In genomic region chr6:128804823-128805640, GRCm38 (mm10) we compare ENCODE assay signal across 7 mouse cellular contexts. TPM values are rescaled to one million over a fixed set of nuclear protein-coding genes. Genes with fewer than 3 reads are reported as not detected.
DNase-seq lines count a peak whose midpoint lies in the region; ATAC-seq and TF ChIP-seq lines count a peak whose summit lies in the region.
"Not testable (repeated sequence)": the region's sequence is repeated elsewhere in the genome, so short reads cannot be mapped to it uniquely, and the experiment has no call there.

No protein-coding gene starts in this region.

- not testable (repeated sequence) for H3K36me3 ChIP-seq in hindbrain, embryonic 13.5 days; midbrain, embryonic 11.5 days (ENCODE audit: control insufficient read depth, insufficient read depth, low read length)

- not testable (repeated sequence) for H3K9me3 ChIP-seq in hindbrain, embryonic 13.5 days; midbrain, embryonic 11.5 days (ENCODE audit: control insufficient read depth, low read length)

- H3K27ac ChIP-seq in gastrocnemius, adult 2 months; midbrain, embryonic 11.5 days (ENCODE audit: low read depth, low read length): not testable (repeated sequence)
- H3K27ac ChIP-seq in hindbrain, embryonic 13.5 days: 0 out of 2 replicates have a peak overlapping the region, but pooled peaks have one; percentile 60

- ATAC-seq in hindbrain, embryonic 13.5 days (ENCODE audit: low FRiP score): peak; percentile 22; the same call in 1 of the 2 replicates
- peak; percentile 43; the same call in 1 of the 2 replicates for ATAC-seq in midbrain, embryonic 11.5 days (ENCODE audit: low FRiP score)

- peak; percentile 72 for DNase-seq in R1 (ENCODE audit: low read depth, low spot score)
- peak; percentile 51 to 80 for DNase-seq in cerebellum, postnatal 25 days
- DNase-seq in gastrocnemius, adult 2 months: peak; percentile 62
- DNase-seq in left cerebral cortex, postnatal 14 days (ENCODE audit: low spot score in 2 of 2): peak; percentile 56 to 67
- DNase-seq in midbrain, embryonic 11.5 days (ENCODE audit: low spot score, missing footprints): peak; percentile 93
- DNase-seq in skeletal muscle tissue, adult 2 months (ENCODE audit: low read depth, low spot score): peak; percentile 40

- intact Hi-C loops in gastrocnemius, adult 2 months (cut with DNase I); left cerebral cortex, postnatal 14 days (cut with DNase I): not testable (repeated sequence)

- peak; percentile 68 for TF ChIP-seq CTCF in gastrocnemius, adult 2 months (IDR thresholded peaks at IDR 0.05)

- not testable (repeated sequence) for H3K27me3 ChIP-seq in hindbrain, embryonic 13.5 days; midbrain, embryonic 11.5 days (ENCODE audit: control insufficient read depth, insufficient read depth, low read length)

- not testable (repeated sequence) for H3K4me1 ChIP-seq in hindbrain, embryonic 13.5 days (replicated peaks); midbrain, embryonic 11.5 days (ENCODE audit: control insufficient read depth, insufficient read depth, low read length)

- H3K4me2 ChIP-seq in hindbrain, embryonic 13.5 days; midbrain, embryonic 11.5 days: not testable (repeated sequence)

- 67% methylated on average over 7 of the region's 7 CpGs for WGBS in hindbrain, embryonic 13.5 days
- WGBS in midbrain, embryonic 11.5 days: 73% methylated on average over 7 of the region's 7 CpGs

- H3K9ac ChIP-seq in hindbrain, embryonic 13.5 days; midbrain, embryonic 11.5 days (ENCODE audit: low read length): not testable (repeated sequence)

- not testable (repeated sequence) for H3K4me3 ChIP-seq in gastrocnemius, adult 2 months; hindbrain, embryonic 13.5 days; midbrain, embryonic 11.5 days (ENCODE audit: low read depth, low read length)

RNA-seq across cellular contexts. Expression of gene Klrb1c, which starts 16.0 kb away (rescaled TPM):
- total RNA-seq in gastrocnemius, adult 2 months (2021): not detected
- not detected in 2 replicates for polyA plus RNA-seq in hindbrain, embryonic 13.5 days (2015; fragmentation: Nextera tagmentation; extraction: Ambion mirVana)
- total RNA-seq in left cerebral cortex, postnatal 14 days (2021): not detected
- 0.08 TPM in 1 of 2 replicates, not detected in the other for polyA plus RNA-seq in midbrain, embryonic 11.5 days (2014; fragmentation: Nextera tagmentation; extraction: Ambion mirVana)

RNA-seq across cellular contexts. Expression of gene Gm44511, which starts 21.1 kb away (rescaled TPM):
- total RNA-seq in gastrocnemius, adult 2 months (2021): not detected
- not detected in 2 replicates for polyA plus RNA-seq in hindbrain, embryonic 13.5 days (2015; fragmentation: Nextera tagmentation; extraction: Ambion mirVana)
- not detected for total RNA-seq in left cerebral cortex, postnatal 14 days (2021)
- polyA plus RNA-seq in midbrain, embryonic 11.5 days (2014; fragmentation: Nextera tagmentation; extraction: Ambion mirVana): not detected in 2 replicates

RNA-seq across cellular contexts. Expression of gene Klrb1b, which starts 21.1 kb away (rescaled TPM):
- not detected for total RNA-seq in gastrocnemius, adult 2 months (2021)
- 0.08 TPM in 1 of 2 replicates, not detected in the other for polyA plus RNA-seq in hindbrain, embryonic 13.5 days (2015; fragmentation: Nextera tagmentation; extraction: Ambion mirVana)
- total RNA-seq in left cerebral cortex, postnatal 14 days (2021): not detected
- not detected in 2 replicates for polyA plus RNA-seq in midbrain, embryonic 11.5 days (2014; fragmentation: Nextera tagmentation; extraction: Ambion mirVana)

Comparison
In these comparisons a context has a peak if more than half of its experiments do, and no peak if none do; other contexts are left out.
1. DNase-seq: peak in every context shown above with its lines; median percentile 93 in midbrain, embryonic 11.5 days; 72 in R1; 66 in cerebellum, postnatal 25 days; 62 in gastrocnemius, adult 2 months; 62 in left cerebral cortex, postnatal 14 days; 40 in skeletal muscle tissue, adult 2 months.